Mouse (Mus musculus): ENCODE data around the gene Klk1b9. TPM values are rescaled to one million over a fixed set of nuclear protein-coding genes. Genes with fewer than 3 reads are reported as not detected.
"Not testable (repeated sequence)": the region's sequence is repeated elsewhere in the genome, so short reads cannot be mapped to it uniquely, and the experiment has no call there.

The Klk1b9 gene
- not detected for total RNA-seq (2021)
- long read RNA-seq, experiment 1: 0 reads
- long read RNA-seq, experiment 2: 0 reads

DNA sequence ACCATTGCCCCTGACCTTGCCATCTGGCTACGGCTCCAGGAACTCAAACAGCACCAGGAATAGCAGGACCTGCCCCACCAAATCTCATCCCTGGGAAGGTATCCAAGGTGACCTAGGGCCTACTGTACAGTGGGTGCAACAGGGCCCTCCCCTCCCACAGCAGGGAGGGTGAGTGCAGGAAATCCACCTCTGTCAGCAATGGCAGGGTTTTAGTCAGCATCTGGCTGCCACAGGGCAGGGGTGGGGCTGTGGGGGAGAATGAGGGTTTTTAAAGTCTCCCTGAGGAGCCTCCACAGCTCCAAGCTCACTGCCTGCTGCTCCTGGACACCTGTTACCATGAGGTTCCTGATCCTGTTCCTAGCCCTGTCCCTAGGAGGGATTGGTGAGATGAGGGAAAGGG, at the start of gene Klk1b9:
Klk1b9 (plus strand) TSS at position 301 of the 400 bp plus-strand sequence.
- intact Hi-C loops (cut with DNase I): not testable (repeated sequence)

DNA sequence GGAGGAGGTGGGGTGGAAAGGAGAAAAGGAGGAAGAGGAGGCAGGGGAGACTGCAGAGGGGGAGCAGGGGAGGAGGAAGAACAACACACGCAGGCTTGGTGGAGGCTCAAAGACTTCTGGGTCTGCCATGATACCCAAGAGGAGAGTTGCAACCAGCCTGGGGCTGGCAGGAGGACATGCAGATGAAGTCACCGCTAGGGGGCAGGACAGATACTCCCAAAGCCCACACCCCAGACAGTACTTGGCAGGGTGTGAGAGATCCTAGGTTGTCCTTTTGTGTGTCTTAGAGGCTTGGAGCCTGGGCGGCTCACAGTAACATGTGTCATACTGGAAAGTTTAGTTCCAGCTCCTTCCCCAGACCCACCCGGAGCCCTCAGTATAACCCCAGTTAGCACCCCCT, 47.3 kb upstream of the Klk1b9 start:
- intact Hi-C loops (cut with DNase I): no loop called here

More for the DNA sequence above, at the start of gene Klk1b9:
- DNase-seq: not testable (repeated sequence)

DNA sequence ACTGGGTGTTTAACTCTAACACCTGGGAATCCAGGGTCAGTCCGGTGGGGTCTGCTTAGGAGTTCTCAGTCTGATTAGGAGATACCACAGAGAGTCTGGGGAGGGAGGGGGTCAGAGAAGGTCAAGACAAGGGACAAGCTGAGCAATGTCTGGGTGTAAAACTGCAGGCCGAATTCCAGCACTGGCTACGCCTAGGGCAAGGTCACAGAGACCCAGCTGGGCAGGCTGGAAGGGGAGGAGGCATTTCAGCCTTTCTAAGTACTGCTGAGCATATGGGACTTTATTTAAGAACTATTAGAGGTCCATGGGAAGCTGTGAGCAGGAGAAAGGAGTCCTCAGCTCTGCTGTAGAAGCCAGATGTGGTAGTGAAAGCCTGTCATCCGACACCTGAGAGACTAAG, 43.5 kb upstream of the Klk1b9 start:
- intact Hi-C loops (cut with DNase I): no loop called here
- DNase-seq: no peak

More for the DNA sequence above, 47.3 kb upstream of the Klk1b9 start:
- no peak for DNase-seq

DNA sequence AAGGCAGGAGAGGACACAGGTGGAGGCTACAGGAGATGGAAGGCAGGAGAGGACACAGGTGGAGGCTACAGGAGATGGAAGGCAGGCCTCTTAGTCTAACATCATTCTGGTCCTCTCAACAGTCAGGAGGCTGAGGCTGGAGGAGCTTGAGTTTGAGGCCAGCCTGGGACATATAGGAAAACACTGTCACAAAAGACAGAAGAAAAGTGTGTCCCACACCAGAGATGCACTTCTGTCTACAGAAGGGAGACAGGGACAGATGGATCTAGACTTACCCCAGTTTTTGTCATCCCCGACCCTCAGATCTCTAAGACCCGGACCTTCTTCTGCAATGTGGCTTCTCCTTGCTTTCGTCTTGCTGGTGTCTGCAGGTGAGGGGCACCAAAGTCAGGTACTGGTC, 42.4 kb upstream of the Klk1b9 start, which contains the start of gene Klk15:
Klk15 (plus strand) TSS at position 301 of the 400 bp plus-strand sequence.
- intact Hi-C loops (cut with DNase I): no loop called here
- DNase-seq: no peak

DNA sequence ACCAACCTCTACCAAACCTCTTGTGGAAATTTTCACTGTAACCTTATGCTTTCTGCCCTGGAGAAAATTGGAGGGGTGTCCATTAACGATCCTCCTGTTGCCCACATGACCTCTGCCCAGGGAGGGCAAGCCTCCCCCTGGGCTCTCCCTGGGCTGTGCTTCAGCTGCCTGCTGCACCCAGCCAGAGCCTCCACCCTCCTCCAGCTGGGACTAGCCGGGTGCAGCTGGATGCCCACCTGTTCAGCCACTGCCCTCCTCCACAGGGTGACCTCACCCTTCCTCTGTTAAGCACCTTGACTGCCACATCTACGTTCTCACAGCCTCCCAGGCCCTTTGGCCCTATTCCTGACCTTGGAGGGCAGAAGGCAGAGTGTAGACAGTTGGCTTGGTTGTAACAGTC, 41.1 kb upstream of the Klk1b9 start:
- intact Hi-C loops (cut with DNase I): no loop called here
- no peak for DNase-seq

DNA sequence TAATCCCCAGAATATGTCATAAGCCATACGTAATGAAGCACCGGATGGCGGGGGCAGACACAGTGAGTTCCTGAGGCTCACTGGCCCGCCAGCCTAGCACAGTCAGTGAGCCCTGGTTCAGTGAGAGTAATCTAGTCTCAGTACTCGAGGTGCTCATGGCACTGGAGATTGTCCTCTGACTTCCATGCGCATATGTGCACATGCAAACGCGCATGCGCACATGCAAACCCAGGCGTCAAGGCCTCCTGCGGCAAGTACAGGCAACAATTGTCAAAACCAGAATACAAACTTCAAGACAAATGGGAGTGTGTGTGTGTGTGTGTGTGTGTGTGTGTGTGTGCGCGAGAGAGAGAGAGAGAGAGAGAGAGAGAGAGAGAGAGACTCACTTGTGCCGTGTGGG, 39.3 kb upstream of the Klk1b9 start:
- no peak for DNase-seq
- intact Hi-C loops (cut with DNase I): no loop called here

DNA sequence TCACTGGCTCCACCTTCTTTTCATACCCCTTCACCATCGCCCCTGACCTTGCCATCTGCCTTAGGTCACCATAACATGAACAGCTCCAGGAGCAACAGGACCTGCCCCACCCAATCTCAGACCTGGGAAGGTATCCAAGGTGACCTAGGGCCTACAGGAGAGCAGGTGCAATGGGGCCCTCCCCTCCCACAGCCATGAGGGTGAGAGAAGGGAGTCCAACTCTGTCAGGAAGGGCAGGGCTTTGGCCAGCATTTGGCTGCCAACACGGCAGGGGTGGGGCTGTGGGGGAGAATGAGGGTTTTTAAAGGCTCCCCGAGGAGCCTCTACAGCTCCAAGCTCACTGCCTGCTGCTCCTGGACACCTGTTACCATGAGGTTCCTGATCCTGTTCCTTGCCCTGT, 33.6 kb upstream of the Klk1b9 start:
- intact Hi-C loops (cut with DNase I); DNase-seq: not testable (repeated sequence)

DNA sequence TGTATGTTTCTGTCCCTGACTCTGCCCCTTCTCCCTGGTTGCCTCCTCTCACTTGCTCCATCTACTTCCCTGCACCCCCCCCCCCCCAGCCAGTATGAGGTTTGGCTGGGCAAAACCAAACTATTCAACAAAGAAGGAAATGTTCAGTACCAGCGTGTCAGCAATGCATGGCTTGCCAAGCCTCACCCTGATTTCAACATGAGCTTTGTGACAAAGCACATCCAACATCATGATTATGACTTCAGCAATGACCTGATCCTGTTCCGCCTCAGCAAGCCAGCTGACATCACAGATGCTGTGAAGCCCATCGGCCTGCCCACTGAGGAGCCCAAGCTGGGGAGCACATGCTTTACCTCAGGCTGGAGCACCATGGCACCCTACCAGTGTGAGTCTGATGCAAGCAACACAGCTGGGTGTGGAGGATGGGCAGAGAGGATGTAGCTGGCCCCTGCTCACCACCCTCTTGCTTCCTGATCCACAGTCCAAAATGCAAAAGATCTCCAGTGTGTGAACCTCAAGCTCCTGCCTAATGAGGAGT, 31.1 kb upstream of the Klk1b9 start:
- no peak for DNase-seq
- intact Hi-C loops (cut with DNase I): no loop called here

DNA sequence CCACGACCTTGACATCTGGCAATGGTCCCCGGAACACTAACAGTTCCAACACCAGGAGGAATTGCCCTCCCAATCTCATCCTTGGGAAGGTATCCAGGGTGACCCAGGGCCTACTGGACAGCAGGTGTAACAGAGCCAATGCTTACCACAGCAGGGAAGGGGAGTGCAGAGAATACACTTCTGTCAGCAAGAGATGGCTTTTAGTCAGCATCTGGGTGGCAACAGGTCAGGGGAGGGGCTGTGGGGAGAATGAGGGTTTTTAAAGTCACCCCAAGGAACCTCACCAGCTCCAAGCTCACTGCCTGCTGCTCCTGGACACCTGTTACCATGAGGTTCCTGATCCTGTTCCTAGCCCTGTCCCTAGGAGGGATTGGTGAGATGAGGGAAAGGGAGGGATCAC, 25.5 kb upstream of the Klk1b9 start, which contains the start of gene Klk1b8:
Klk1b8 (plus strand) TSS at position 301 of the 400 bp plus-strand sequence.
- intact Hi-C loops (cut with DNase I): no loop called here

DNA sequence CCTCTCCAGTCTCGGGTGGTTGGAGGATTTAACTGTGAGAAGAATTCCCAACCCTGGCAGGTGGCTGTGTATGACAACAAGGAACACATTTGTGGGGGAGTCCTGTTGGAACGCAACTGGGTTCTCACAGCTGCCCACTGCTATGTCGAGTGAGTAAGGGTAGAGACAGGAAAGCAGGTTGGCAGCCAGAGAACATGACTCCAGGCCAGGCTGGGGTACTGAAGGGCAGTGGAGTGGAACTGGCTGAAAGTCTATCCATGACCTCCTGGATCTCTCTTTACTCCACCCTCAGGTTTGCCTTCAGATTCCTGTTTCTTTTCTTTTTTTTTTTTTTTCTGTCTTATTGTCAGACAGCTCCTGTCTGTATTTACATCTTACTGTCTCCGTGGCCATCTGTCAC, 23.2 kb upstream of the Klk1b9 start:
- DNase-seq: no peak
- intact Hi-C loops (cut with DNase I): no loop called here

More for the DNA sequence above, 25.5 kb upstream of the Klk1b9 start, which contains the start of gene Klk1b8:
- DNase-seq: no peak

DNA sequence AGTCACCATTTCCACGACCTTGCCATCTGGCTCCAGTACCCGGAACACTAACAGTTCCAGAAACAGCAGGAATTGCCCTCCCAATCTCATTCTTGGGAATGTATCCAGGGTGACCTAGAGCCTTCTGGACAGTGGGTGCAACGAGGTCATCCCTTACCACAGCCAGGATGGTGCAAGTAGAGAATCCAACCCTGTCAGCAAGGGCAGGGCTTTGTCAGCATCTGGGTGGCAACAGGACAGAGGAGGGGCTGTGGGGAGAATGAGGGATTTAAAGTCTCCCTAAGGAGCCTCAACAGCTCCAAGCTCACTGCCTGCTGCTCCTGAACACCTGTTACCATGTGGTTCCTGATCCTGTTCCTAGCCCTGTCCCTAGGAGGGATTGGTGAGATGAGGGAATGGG, 9.4 kb upstream of the Klk1b9 start, which contains the start of gene Klk1b1:
Klk1b1 (plus strand) TSS at position 301 of the 400 bp plus-strand sequence.
- no peak for DNase-seq
- intact Hi-C loops (cut with DNase I): no loop called here

DNA sequence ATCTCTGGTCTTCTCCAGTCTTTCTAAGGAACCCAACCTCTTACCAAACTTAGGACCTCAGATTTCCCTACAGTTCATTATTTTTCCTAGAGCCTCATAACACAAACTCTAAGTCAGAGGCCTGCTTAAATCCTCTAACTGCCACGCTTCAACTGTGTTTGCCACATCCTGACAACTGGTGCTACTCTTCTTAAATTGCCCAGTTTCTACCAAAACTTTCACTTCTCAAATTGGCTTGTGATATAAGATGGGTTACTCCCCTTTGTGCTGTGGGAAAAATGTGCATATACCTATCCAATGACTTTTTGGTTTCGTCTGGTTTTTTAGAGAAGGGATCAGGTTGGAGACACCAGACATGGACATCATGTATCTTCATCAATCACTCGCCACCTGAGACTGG, 8.8 kb upstream of the Klk1b9 start:
- intact Hi-C loops (cut with DNase I): no loop called here
- no peak for DNase-seq

DNA sequence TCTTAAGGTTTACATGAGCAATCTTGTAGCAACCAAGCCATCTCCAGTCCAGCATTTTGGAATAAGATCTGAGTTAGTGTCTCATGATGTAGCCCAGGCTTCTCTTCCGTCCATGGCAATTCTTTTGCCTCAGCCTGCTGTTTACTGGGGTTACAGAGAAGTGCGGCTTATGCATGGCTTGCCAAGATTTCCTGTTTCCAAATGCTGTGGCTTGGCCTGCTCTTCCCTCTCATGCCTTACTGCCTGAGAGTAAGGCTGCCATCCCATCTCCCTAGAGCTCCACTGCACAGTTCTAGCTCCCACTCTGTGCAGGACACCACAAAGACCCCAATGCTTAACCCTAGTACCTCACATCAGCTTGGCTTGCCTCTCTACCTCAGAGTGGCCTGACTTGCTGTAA, 8.2 kb upstream of the Klk1b9 start:
- DNase-seq: no peak
- intact Hi-C loops (cut with DNase I): no loop called here

DNA sequence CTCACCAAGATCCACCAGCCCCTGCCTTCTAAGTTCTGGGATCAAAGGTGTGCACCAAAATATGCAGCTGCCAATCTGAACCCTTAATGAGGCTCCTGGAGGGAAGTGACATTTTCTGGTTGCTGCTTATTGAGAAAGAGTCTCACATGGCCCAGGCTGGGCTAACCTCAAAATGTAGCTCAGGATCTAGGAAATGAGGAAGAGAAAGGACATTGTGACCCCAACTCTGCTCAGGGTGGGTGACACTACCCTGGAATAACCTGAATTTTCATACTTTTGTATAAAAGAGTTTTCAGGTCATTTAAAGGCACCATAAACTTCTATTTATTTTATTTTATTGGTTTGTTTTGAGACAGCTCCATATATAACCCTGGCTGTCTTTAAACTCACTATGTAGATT, 9.8 kb downstream of the Klk1b9 start:
- intact Hi-C loops (cut with DNase I): no loop called here
- DNase-seq: no peak

DNA sequence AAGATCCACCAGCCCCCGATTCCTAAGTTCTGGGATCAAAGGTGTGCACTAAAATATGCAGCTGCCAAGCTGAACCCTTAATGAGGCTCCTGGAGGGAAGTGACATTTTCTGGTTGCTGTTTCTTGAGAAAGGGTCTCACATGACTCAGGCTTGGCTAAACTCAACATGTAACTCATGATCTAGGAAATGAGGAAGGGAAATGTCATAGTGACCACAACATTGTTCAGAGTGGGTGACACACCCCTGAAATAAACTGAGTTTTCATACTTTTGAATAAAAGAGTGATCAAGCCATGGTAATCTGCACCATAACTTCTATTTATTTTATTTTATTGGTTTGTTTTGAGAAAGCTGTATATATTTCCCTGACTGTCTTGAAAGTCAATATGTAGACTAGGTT, 19.0 kb downstream of the Klk1b9 start:
- intact Hi-C loops (cut with DNase I); DNase-seq: not testable (repeated sequence)

DNA sequence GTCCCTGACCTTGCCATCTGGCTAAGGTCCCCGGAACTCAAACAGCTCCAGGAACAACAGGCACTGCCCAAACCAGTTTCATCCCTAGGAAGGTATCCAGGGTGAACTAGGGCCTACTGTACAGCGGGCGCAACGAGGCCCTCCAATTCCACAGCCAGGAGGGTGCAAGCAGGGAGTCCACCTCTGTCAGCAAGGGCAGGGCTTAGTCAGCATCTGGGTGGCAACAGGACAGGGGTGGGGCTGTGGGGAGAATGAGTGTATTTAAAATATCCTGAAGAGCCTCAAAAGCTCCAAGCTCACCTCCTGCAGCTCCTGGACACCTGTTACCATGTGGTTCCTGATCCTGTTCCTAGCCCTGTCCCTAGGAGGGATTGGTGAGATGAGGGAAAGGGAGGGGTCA, 19.7 kb downstream of the Klk1b9 start, which contains the start of gene Klk1b11:
Klk1b11 (plus strand) TSS at position 301 of the 400 bp plus-strand sequence.
- DNase-seq; intact Hi-C loops (cut with DNase I): not testable (repeated sequence)

DNA sequence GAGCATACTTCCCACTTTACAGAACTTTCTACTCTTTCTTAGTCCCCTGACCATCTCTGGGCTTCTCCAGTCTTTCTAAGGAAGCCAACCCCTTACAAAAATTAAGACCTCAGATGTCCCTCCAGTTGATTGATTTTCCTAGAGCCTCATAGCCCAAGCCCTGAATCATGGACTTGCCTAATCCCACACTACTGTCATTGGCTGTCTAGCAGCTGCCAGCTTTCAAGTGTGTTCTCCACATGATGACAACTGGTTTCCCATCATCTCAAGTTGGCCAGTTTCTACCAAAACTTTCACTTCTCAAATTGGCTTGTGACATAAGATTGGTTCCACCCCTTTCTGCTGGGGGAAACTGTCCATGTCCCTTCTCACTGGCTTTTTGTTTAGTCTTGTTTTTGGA, 29.0 kb downstream of the Klk1b9 start:
- no peak for DNase-seq
- intact Hi-C loops (cut with DNase I): no loop called here

DNA sequence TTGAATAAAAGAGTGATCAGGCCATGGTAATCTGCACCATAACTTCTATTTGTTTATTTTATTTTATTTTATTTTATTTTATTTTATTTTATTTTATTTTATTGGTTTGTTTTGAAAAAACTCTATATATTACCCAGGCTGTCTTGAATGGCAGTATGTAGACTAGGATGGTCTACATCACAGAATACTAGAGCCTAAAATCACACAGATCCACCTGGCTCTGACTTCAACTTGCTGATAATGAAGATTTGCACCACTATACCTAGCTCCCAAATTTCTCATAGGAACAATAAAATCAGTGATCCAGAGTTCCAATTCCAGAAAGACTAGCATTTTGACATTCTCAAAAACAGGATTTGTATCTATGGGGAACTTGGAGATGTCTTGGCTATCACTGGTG, 36.0 kb downstream of the Klk1b9 start, which contains the start of gene Klk1b26:
Klk1b26 (plus strand) TSS at position 301 of the 400 bp plus-strand sequence.
- DNase-seq; intact Hi-C loops (cut with DNase I): not testable (repeated sequence)

DNA sequence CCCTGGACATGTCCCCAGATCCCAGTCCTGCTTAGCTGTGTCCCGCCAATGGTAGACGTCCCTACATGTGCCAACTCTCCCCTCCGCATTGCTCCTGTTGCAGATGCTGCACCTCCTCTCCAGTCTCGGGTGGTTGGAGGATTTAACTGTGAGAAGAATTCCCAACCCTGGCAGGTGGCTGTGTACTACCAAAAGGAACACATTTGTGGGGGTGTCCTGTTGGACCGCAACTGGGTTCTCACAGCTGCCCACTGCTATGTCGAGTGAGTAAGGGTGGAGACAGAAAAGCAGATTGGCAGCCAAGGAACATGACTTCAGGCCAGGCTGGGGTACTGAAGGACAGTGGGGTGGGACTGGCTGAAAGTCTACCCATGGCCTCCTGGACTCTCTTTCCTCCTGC, 38.8 kb downstream of the Klk1b9 start:
- DNase-seq; intact Hi-C loops (cut with DNase I): not testable (repeated sequence)

DNA sequence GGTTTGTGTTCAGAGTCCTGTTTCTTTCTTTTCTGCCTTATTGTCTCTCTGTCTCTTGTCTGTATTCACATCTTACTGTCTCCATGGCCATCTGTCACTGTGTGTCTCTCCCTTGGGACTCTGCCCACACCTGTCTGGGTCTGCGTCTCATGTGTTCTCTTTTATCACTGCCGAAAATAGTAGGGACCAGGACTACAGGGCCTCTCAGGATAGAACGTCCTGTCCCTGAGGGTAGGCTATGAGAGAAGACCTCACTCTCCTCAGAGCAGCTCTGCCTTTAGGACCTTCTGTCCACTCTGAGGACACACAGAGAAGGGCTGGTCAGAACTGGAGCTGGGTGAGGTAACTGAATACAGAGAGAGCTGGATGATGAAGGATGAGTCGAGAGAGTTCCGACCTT, 39.2 kb downstream of the Klk1b9 start:
- intact Hi-C loops (cut with DNase I): no loop called here
- no peak for DNase-seq
